Mouse (Mus musculus) olfactory bulb, adult 2 months (tissue): ENCODE results near the gene Pla2g4b.

Experiments used
- CTCF ChIP-seq: fragments of 200-500 bp; IDR thresholded peaks from 2 replicates; pipeline ENCODE4 v1.5.1; 2012; ENCODE audit warnings: low read depth, mild to moderate bottlenecking, low read length, moderate library complexity; ENCODE audit not compliant: insufficient read depth
- POLR2A ChIP-seq: fragments of 200-500 bp; IDR thresholded peaks from 2 replicates; pipeline ENCODE4 v1.6.1; 2012; ENCODE audit warnings: mild to moderate bottlenecking, low read depth, low read length, moderate library complexity; ENCODE audit not compliant: insufficient read depth

- TF ChIP-seq CTCF (peak; percentile 69), POLR2A (no peak)
These were observed 35.6 kb downstream of the Pla2g4b start for GRCm38 (mm10) chr2:120068555-120069465.
